Mouse (Mus musculus): Measurements from ENCODE around the gene Pitpna. TPM values are rescaled to one million over a fixed set of nuclear protein-coding genes. Genes with fewer than 3 reads are reported as not detected.
"Not testable (repeated sequence)": the region's sequence is repeated elsewhere in the genome, so short reads cannot be mapped to it uniquely, and the experiment has no call there.

The Pitpna gene
- total and polyA plus RNA-seq, 2 experiments from 2014 or later: 90.7 to 109 TPM

DNA sequence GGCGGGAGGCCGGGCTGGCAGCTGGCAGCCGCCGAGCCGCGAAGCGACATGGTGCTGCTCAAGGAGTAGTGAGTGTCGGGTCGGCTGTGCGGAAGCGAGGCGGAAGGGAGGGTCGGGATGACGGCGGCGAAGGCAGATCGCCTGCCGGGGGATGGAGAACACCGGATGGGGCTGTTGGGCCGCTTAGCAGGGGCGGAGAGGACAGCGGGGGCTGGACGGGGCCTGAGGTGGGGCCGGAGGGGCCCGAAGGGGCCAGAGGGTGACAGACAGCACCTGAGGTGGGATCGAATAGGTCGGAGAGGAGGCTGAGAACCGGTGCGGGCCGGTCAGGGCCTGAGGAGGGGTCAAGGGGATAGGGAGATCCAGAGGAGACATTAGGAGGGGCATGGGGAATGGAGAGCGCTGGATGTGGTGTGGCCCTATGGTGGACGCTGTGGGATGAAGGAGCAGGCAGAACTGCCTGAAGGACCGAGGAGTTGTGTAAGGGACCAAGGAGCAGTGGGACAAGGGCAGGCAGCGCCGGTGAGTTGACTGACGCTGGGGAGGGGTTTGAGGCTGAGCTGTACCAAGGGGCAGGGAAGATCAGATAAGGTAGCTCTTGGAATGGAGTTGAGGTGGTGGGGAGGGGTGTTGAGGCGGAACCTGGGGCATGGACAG is 516 bp downstream of the Pitpna start:
- H3K27ac ChIP-seq: peak overlapping the region; percentile 88
- ATAC-seq (peak; percentile 82), DNase-seq (ENCODE audit: low spot score) (no peak)
- peak overlapping the region; percentile 65 for H3K4me2 ChIP-seq (ENCODE audit: low read depth, low read length)
- no peak for TF ChIP-seq CTCF (IDR thresholded peaks at IDR 0.05; ENCODE audit: low read depth)
- peaks cover 14% of the 10 kb centered on the region for H3K4me1 ChIP-seq (ENCODE audit: insufficient read depth, low read length)
- H3K36me3 ChIP-seq (ENCODE audit: insufficient read depth, low read length): no peaks in the 10 kb centered on the region
- H3K4me3 ChIP-seq (ENCODE audit: low read length): peak overlapping the region; percentile 68
- no peaks in the 10 kb centered on the region for H3K27me3 ChIP-seq (ENCODE audit: insufficient read depth, low read length)
- no peaks in the 10 kb centered on the region for H3K9me3 ChIP-seq (ENCODE audit: low read length)
- peak overlapping the region; percentile 87 for H3K9ac ChIP-seq (replicated peaks; ENCODE audit: low read length)
- under 1% methylated on average over 37 of the region's 37 CpGs for WGBS

DNA sequence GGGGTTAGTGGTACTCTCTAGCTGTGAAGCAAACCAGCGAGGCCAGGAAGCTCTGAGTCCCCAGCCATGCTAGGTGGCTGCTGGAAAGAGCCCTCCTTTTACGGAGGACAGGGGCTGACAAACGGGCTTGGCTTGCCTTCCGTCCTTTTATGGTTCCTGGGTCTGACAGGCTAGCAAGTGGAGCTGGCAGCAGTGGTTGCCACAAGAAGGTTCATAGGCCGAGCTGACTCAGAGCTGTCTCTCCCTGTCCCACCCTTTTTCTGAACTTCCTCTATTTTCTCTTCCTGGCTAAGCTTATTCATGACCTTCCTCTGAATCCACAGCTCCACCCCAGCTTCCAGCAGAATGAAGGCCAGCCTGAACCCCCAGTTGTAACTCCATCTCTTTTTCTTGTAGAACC is 4.7 kb downstream of the Pitpna start:
- WGBS: 94% methylated on average over 5 of the region's 5 CpGs
- no peaks in the 10 kb centered on the region for H3K27me3 ChIP-seq (ENCODE audit: insufficient read depth, low read length)
- ATAC-seq (no peak), DNase-seq (ENCODE audit: low spot score) (no peak)
- peaks cover 14% of the 10 kb centered on the region for H3K4me1 ChIP-seq (ENCODE audit: insufficient read depth, low read length)
- H3K4me3 ChIP-seq (ENCODE audit: low read length): no peak overlapping the region
- no peak overlapping the region for H3K9ac ChIP-seq (replicated peaks; ENCODE audit: low read length)
- no peak for TF ChIP-seq CTCF (IDR thresholded peaks at IDR 0.05; ENCODE audit: low read depth)
- no peak overlapping the region for H3K27ac ChIP-seq
- H3K36me3 ChIP-seq (ENCODE audit: insufficient read depth, low read length): peaks cover 20% of the 10 kb centered on the region; the same call in 1 of the 2 replicates
- H3K9me3 ChIP-seq (ENCODE audit: low read length): no peaks in the 10 kb centered on the region
- H3K4me2 ChIP-seq (ENCODE audit: low read depth, low read length): no peak overlapping the region

DNA sequence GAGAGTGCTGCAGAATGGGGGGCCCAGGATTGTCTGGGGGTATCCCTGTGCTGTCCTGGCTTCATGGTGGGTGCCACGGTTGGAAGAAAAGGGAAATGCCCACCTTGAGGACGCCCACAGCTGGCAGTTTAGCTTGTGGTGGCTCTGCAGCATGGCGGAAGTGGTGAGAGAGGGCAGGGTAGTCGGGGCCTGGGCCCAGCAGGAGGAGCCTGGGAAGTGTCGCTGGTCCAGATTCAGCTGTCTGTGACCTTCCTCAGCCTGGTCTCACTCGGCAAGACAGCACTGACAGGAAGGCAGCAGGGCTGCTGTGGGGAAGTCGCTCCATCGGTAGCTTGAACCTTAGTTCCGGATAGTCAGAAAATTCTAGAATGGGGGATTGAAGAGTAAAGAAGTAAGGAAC is 6.5 kb downstream of the Pitpna start:
- WGBS: 78% methylated on average over 9 of the region's 9 CpGs
- Histone ChIP-seq H3K27me3 (ENCODE audit: insufficient read depth, low read length) (no peaks in the 10 kb centered on the region), H3K27ac (no peak overlapping the region), H3K4me3 (ENCODE audit: low read length) (no peak overlapping the region), H3K4me1 (ENCODE audit: insufficient read depth, low read length) (peaks cover 6% of the 10 kb centered on the region), H3K9ac (replicated peaks; ENCODE audit: low read length) (no peak overlapping the region), H3K9me3 (ENCODE audit: low read length) (no peaks in the 10 kb centered on the region), H3K36me3 (ENCODE audit: insufficient read depth, low read length) (peaks cover 26% of the 10 kb centered on the region; the same call in 1 of the 2 replicates), H3K4me2 (ENCODE audit: low read depth, low read length) (no peak overlapping the region)
- no peak for TF ChIP-seq CTCF (IDR thresholded peaks at IDR 0.05; ENCODE audit: low read depth)
- no peak for ATAC-seq
- no peak for DNase-seq (ENCODE audit: low spot score)

DNA sequence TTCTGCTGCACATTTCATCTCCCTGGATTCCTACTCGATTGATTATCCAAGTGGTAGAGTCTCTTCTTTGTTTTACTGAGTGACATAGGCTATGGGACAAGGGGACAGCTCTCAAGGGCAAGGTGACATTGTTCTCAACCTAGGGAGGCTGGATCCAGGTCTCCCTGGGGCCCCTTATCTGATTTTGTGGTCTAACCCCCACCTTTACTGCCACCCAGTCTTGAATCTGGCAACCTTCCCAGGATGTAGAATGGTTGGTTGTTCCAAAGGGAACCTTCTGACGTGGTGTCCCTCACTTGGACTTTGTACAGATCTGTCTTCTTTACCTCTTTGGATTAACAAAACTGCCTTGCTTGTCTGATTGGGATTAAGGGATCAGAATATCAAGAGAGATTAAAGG is 7.5 kb downstream of the Pitpna start:
- 62% methylated on average over 2 of the region's 2 CpGs for WGBS
- Histone ChIP-seq H3K4me3 (ENCODE audit: low read length) (no peak overlapping the region), H3K27me3 (ENCODE audit: insufficient read depth, low read length) (no peaks in the 10 kb centered on the region), H3K9me3 (ENCODE audit: low read length) (no peaks in the 10 kb centered on the region), H3K4me2 (ENCODE audit: low read depth, low read length) (no peak overlapping the region), H3K36me3 (ENCODE audit: insufficient read depth, low read length) (peaks cover 30% of the 10 kb centered on the region), H3K27ac (no peak overlapping the region), H3K4me1 (ENCODE audit: insufficient read depth, low read length) (no peaks in the 10 kb centered on the region), H3K9ac (replicated peaks; ENCODE audit: low read length) (no peak overlapping the region)
- DNase-seq (ENCODE audit: low spot score): no peak
- no peak for TF ChIP-seq CTCF (IDR thresholded peaks at IDR 0.05; ENCODE audit: low read depth)
- no peak for ATAC-seq

DNA sequence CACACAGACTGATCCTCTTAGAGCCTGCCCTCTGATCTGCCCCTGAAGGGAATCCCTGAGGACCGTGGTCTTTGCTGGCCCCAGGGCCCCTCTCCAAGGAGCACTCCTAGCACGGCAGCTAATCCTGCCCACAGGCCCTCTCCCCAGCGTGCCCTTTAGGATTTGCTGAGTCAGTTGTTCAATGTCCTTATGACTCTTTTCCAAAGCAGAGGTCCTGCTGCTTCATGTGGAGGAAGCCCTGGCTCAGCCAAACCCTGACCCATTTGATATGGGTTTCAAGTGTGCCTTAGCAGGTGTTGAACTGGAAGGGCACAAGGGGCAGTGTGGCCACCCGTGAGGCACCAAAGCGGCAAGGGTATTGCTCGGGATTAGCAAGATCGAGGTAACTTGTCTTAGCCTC is 7.9 kb downstream of the Pitpna start:
- Histone ChIP-seq H3K9me3 (ENCODE audit: low read length) (no peaks in the 10 kb centered on the region), H3K27me3 (ENCODE audit: insufficient read depth, low read length) (no peaks in the 10 kb centered on the region), H3K36me3 (ENCODE audit: insufficient read depth, low read length) (peaks cover 34% of the 10 kb centered on the region), H3K27ac (no peak overlapping the region), H3K4me1 (ENCODE audit: insufficient read depth, low read length) (no peaks in the 10 kb centered on the region), H3K4me3 (ENCODE audit: low read length) (no peak overlapping the region), H3K4me2 (ENCODE audit: low read depth, low read length) (no peak overlapping the region), H3K9ac (replicated peaks; ENCODE audit: low read length) (no peak overlapping the region)
- ATAC-seq (no peak), DNase-seq (ENCODE audit: low spot score) (no peak)
- TF ChIP-seq CTCF (IDR thresholded peaks at IDR 0.05; ENCODE audit: low read depth): no peak
- 66% methylated on average over 7 of the region's 7 CpGs for WGBS

DNA sequence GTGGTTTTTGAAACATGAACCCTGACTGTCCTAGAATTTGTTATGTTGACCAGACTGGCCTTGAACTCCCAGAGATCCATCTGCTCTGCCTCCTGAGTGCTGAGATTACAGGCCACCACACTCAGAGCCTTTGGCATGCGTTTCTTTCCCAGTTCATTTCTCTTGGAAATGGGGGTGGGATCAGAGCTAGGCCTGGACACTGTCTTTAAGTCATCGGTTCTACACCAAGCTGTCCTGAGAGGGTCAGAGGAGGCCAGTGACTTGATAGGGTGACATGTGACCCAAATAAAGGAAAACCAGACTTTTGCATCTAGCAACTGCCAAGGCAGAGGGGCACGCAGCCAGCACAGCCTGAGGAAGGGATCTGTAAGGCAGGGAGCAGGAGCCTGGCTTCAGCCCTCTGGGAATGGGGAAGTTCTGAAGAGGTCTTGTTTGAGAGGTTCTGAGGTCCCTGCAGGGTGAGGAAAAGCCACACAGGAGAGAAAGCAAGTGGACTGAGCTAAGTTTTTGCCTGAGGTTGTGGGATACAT is 8.9 kb downstream of the Pitpna start:
- H3K9me3 ChIP-seq (ENCODE audit: low read length): no peaks in the 10 kb centered on the region
- no peak overlapping the region for H3K4me3 ChIP-seq (ENCODE audit: low read length)
- H3K27me3 ChIP-seq (ENCODE audit: insufficient read depth, low read length): no peaks in the 10 kb centered on the region
- no peak for ATAC-seq
- H3K9ac ChIP-seq (replicated peaks; ENCODE audit: low read length): no peak overlapping the region
- peaks cover 42% of the 10 kb centered on the region for H3K36me3 ChIP-seq (ENCODE audit: insufficient read depth, low read length)
- no peak for TF ChIP-seq CTCF (IDR thresholded peaks at IDR 0.05; ENCODE audit: low read depth)
- no peak overlapping the region for H3K27ac ChIP-seq
- H3K4me1 ChIP-seq (ENCODE audit: insufficient read depth, low read length): no peaks in the 10 kb centered on the region
- WGBS: 86% methylated on average over 3 of the region's 3 CpGs
- H3K4me2 ChIP-seq (ENCODE audit: low read depth, low read length): no peak overlapping the region
- DNase-seq (ENCODE audit: low spot score): no peak

DNA sequence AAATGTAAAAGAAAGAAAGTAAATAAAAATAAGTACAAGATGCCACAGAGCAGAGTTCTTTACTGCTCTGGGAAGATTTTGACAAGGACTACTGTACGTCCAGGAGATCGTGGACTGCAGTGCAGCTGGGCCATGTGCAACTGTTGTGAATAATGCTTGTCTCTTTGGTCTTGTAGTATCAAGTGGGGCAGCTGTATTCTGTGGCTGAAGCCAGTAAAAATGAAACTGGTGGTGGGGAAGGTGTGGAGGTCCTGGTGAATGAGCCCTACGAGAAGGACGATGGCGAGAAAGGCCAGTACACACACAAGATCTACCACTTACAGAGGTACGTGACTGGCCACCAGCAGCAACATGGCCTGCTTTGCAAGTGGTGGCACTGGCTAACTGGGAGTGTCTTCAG is 10.1 kb downstream of the Pitpna start:
- Histone ChIP-seq H3K9ac (replicated peaks; ENCODE audit: low read length) (no peak overlapping the region), H3K9me3 (ENCODE audit: low read length) (no peaks in the 10 kb centered on the region), H3K27me3 (ENCODE audit: insufficient read depth, low read length) (no peaks in the 10 kb centered on the region), H3K4me3 (ENCODE audit: low read length) (no peak overlapping the region), H3K4me1 (ENCODE audit: insufficient read depth, low read length) (no peaks in the 10 kb centered on the region), H3K4me2 (ENCODE audit: low read depth, low read length) (no peak overlapping the region), H3K36me3 (ENCODE audit: insufficient read depth, low read length) (peaks cover 51% of the 10 kb centered on the region), H3K27ac (no peak overlapping the region)
- WGBS: 93% methylated on average over 6 of the region's 6 CpGs
- no peak for ATAC-seq
- no peak for DNase-seq (ENCODE audit: low spot score)
- no peak for TF ChIP-seq CTCF (IDR thresholded peaks at IDR 0.05; ENCODE audit: low read depth)

DNA sequence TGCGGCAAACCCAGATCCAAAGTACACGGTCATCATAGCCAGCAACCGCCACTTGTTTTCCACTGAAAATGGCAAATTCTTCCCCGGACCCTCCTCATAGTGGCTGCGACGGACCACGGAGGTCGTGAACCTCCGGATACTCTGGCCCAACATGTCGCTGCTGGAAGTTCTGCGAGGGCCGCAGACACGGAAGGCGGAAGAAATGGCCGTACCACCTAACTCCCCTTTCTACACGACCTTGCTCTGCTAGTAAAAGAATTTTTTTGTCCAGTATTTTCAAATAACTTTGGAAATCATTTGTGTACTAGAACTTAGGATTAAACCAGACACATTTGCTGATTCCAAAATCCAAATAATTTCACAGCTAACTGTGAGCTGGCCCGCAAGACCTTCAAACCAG is 11.9 kb downstream of the Pitpna start:
- not testable (repeated sequence) for H3K27me3 ChIP-seq (ENCODE audit: insufficient read depth, low read length); H3K4me2 ChIP-seq (ENCODE audit: low read depth, low read length); ATAC-seq; H3K4me3 ChIP-seq (ENCODE audit: low read length); H3K4me1 ChIP-seq (ENCODE audit: insufficient read depth, low read length); DNase-seq (ENCODE audit: low spot score); H3K27ac ChIP-seq; H3K9me3 ChIP-seq (ENCODE audit: low read length); H3K9ac ChIP-seq (replicated peaks; ENCODE audit: low read length)
- peaks cover 56% of the 10 kb centered on the region for H3K36me3 ChIP-seq (ENCODE audit: insufficient read depth, low read length)
- 93% methylated on average over 15 of the region's 17 CpGs for WGBS

All from hindbrain, postnatal 0 days (tissue).